Comparison of ENCODE assay signal across 13 mouse cellular contexts in genomic region chr10:39671451-39671850, GRCm38 (mm10).
"Had no signal": no experiment of that assay in that cellular context is flagged by ENCODE, and none has a peak within 500 bp of the region (broad histone marks: within the 10 kb centered on the region; RNA-seq: fewer than 3 reads in every experiment).

No protein-coding gene starts in this region.

- DNase-seq: kidney, postnatal 36 days; left cerebral cortex, postnatal 4 days; lung, adult 18-20 months; right cerebral cortex, adult 18-20 months; right cerebral cortex, postnatal 25 days; thymus, postnatal 4 days had no signal

- H3K27ac ChIP-seq: kidney, postnatal 0 days; limb, embryonic 13.5 days; liver, embryonic 14.5 days; stomach, postnatal 0 days had no signal

- H3K4me2 ChIP-seq: limb, embryonic 13.5 days; midbrain, embryonic 12.5 days; neural tube, embryonic 12.5 days had no signal

- H3K4me3 ChIP-seq: limb, embryonic 13.5 days; midbrain, embryonic 12.5 days; myocyte; neural tube, embryonic 12.5 days had no signal

- H3K9ac ChIP-seq: limb, embryonic 13.5 days; liver, embryonic 14.5 days; midbrain, embryonic 12.5 days; neural tube, embryonic 12.5 days had no signal

- H3K36me3 ChIP-seq: limb, embryonic 13.5 days had no signal

- H3K27me3 ChIP-seq: limb, embryonic 13.5 days; midbrain, embryonic 12.5 days; neural tube, embryonic 12.5 days had no signal

- H3K9me3 ChIP-seq: limb, embryonic 13.5 days; midbrain, embryonic 12.5 days; neural tube, embryonic 12.5 days had no signal
